ENCODE assay signal across 8 mouse cellular contexts in genomic region chr4:122886579-122887254, GRCm38 (mm10). TPM values are rescaled to one million over a fixed set of nuclear protein-coding genes. Genes with fewer than 3 reads are reported as not detected.
DNase-seq lines count a peak whose midpoint lies in the region; ATAC-seq lines count a peak whose summit lies in the region.

No protein-coding gene starts in this region.

- peak overlapping the region; percentile 88 for H3K9ac ChIP-seq in lung, embryonic 16.5 days (ENCODE audit: low read length)
- H3K9ac ChIP-seq in embryonic facial prominence, embryonic 12.5 days: peak overlapping the region; percentile 65
- H3K9ac ChIP-seq in hindbrain, embryonic 16.5 days (ENCODE audit: low read depth, low read length): peak overlapping the region; percentile 87
- peak overlapping the region; percentile 82 for H3K9ac ChIP-seq in midbrain, embryonic 12.5 days (replicated peaks)

- no peak; the same call in 1 of the 2 replicates for ATAC-seq in lung, embryonic 16.5 days (ENCODE audit: low read depth)
- ATAC-seq in embryonic facial prominence, embryonic 12.5 days (ENCODE audit: insufficient number of reproducible peaks, insufficient read depth, low FRiP score, low TSS enrichment): no peak; the same call in 1 of the 2 replicates
- ATAC-seq in hindbrain, embryonic 16.5 days: no peak; the same call in 1 of the 2 replicates
- ATAC-seq in midbrain, embryonic 12.5 days (ENCODE audit: low FRiP score, low read depth): peak; percentile 7

- peak overlapping the region; percentile 100 for H3K27ac ChIP-seq in lung, embryonic 16.5 days (ENCODE audit: low read length)
- H3K27ac ChIP-seq in embryonic facial prominence, embryonic 12.5 days: peak overlapping the region; percentile 98
- H3K27ac ChIP-seq in hindbrain, embryonic 16.5 days (ENCODE audit: low read depth, low read length): peak overlapping the region; percentile 100
- H3K27ac ChIP-seq in midbrain, embryonic 12.5 days (replicated peaks): peak overlapping the region; percentile 99

- WGBS in lung, embryonic 16.5 days: 4% methylated on average over 19 of the region's 19 CpGs
- WGBS in embryonic facial prominence, embryonic 12.5 days: 5% methylated on average over 19 of the region's 19 CpGs
- 2% methylated on average over 19 of the region's 19 CpGs for WGBS in hindbrain, embryonic 16.5 days
- WGBS in midbrain, embryonic 12.5 days: 6% methylated on average over 19 of the region's 19 CpGs

- H3K36me3 ChIP-seq in lung, embryonic 16.5 days (ENCODE audit: control insufficient read depth, insufficient read depth, low read length): no peaks in the 10 kb centered on the region
- no peaks in the 10 kb centered on the region for H3K36me3 ChIP-seq in embryonic facial prominence, embryonic 12.5 days
- H3K36me3 ChIP-seq in hindbrain, embryonic 16.5 days (ENCODE audit: control insufficient read depth, insufficient read depth, low read length): no peaks in the 10 kb centered on the region
- no peaks in the 10 kb centered on the region for H3K36me3 ChIP-seq in midbrain, embryonic 12.5 days

- peak overlapping the region; percentile 97 for H3K4me2 ChIP-seq in lung, embryonic 16.5 days (ENCODE audit: low read depth, low read length)
- peak overlapping the region; percentile 70 for H3K4me2 ChIP-seq in embryonic facial prominence, embryonic 12.5 days (replicated peaks)
- peak overlapping the region; percentile 92 for H3K4me2 ChIP-seq in hindbrain, embryonic 16.5 days (ENCODE audit: low read length)
- H3K4me2 ChIP-seq in midbrain, embryonic 12.5 days (replicated peaks): peak overlapping the region; percentile 92

- H3K4me1 ChIP-seq in lung, embryonic 16.5 days (replicated peaks; ENCODE audit: control insufficient read depth, insufficient read depth, low read length): peaks cover 27% of the 10 kb centered on the region
- H3K4me1 ChIP-seq in embryonic facial prominence, embryonic 12.5 days: peaks cover 17% of the 10 kb centered on the region
- H3K4me1 ChIP-seq in hindbrain, embryonic 16.5 days (ENCODE audit: control insufficient read depth, insufficient read depth, low read depth, low read length): peaks cover 28% of the 10 kb centered on the region
- H3K4me1 ChIP-seq in midbrain, embryonic 12.5 days: peaks cover 29% of the 10 kb centered on the region

- no peak for DNase-seq in lung, adult 18-20 months
- no peak for DNase-seq in frontal cortex, postnatal 25 days (ENCODE audit: low spot score in 2 of 2)
- no peak for DNase-seq in right cerebral cortex, adult 2 months (ENCODE audit: low spot score in 2 of 2)
- DNase-seq in urinary bladder, postnatal 14 days (ENCODE audit: low spot score): no peak

- H3K9me3 ChIP-seq in lung, embryonic 16.5 days (ENCODE audit: control insufficient read depth, low read length): no peaks in the 10 kb centered on the region
- no peaks in the 10 kb centered on the region for H3K9me3 ChIP-seq in embryonic facial prominence, embryonic 12.5 days
- H3K9me3 ChIP-seq in hindbrain, embryonic 16.5 days (ENCODE audit: control insufficient read depth, low read length): no peaks in the 10 kb centered on the region
- no peaks in the 10 kb centered on the region for H3K9me3 ChIP-seq in midbrain, embryonic 12.5 days

- H3K4me3 ChIP-seq in lung, embryonic 16.5 days (ENCODE audit: low read length): peak overlapping the region; percentile 83
- H3K4me3 ChIP-seq in embryonic facial prominence, embryonic 12.5 days: peak overlapping the region; percentile 71
- peak overlapping the region; percentile 91 for H3K4me3 ChIP-seq in hindbrain, embryonic 16.5 days (ENCODE audit: low read length)
- peak overlapping the region; percentile 84 for H3K4me3 ChIP-seq in midbrain, embryonic 12.5 days

- H3K27me3 ChIP-seq in lung, embryonic 16.5 days (ENCODE audit: control insufficient read depth, insufficient read depth, low read depth, low read length): no peaks in the 10 kb centered on the region
- H3K27me3 ChIP-seq in embryonic facial prominence, embryonic 12.5 days: no peaks in the 10 kb centered on the region
- no peaks in the 10 kb centered on the region for H3K27me3 ChIP-seq in hindbrain, embryonic 16.5 days (replicated peaks; ENCODE audit: control insufficient read depth, insufficient read depth, low read length)
- H3K27me3 ChIP-seq in midbrain, embryonic 12.5 days: no peaks in the 10 kb centered on the region

RNA-seq across cellular contexts. Expression of gene Cap1, which starts 0.9 kb away (rescaled TPM):
- polyA plus RNA-seq in lung, embryonic 16.5 days (2015; fragmentation: Nextera tagmentation; extraction: Ambion mirVana): 86.5 and 104 TPM in 2 replicates
- polyA plus RNA-seq in embryonic facial prominence, embryonic 12.5 days (2016; fragmentation: Nextera tagmentation; extraction: Ambion mirVana): 51.0 and 52.3 TPM in 2 replicates
- 71.6 and 84.9 TPM in 2 replicates for polyA plus RNA-seq in hindbrain, embryonic 16.5 days (2015; fragmentation: Nextera tagmentation; extraction: Ambion mirVana)
- polyA plus RNA-seq in midbrain, embryonic 12.5 days (2016; fragmentation: Nextera tagmentation; extraction: Ambion mirVana): 58.6 and 67.5 TPM in 2 replicates

RNA-seq across cellular contexts. Expression of gene Ppt1, which starts 50.7 kb away (rescaled TPM):
- 70.1 and 79.2 TPM in 2 replicates for polyA plus RNA-seq in lung, embryonic 16.5 days (2015; fragmentation: Nextera tagmentation; extraction: Ambion mirVana)
- polyA plus RNA-seq in embryonic facial prominence, embryonic 12.5 days (2016; fragmentation: Nextera tagmentation; extraction: Ambion mirVana): 66.0 and 67.0 TPM in 2 replicates
- 94.2 and 99.7 TPM in 2 replicates for polyA plus RNA-seq in hindbrain, embryonic 16.5 days (2015; fragmentation: Nextera tagmentation; extraction: Ambion mirVana)
- 67.4 and 72.8 TPM in 2 replicates for polyA plus RNA-seq in midbrain, embryonic 12.5 days (2016; fragmentation: Nextera tagmentation; extraction: Ambion mirVana)
